Mouse (Mus musculus) embryonic fibroblast, embryonic 13.5 days (primary cell): Measurements from ENCODE around the gene Nmnat2.

Experiments
- CTCF ChIP-seq: IDR thresholded peaks from 2 replicates; pipeline ENCODE4 v1.5.1; 2011; ENCODE audit warnings: mild to moderate bottlenecking, control low read depth, low read length, moderate library complexity, borderline replicate concordance; ENCODE audit not compliant: insufficient read depth
- POLR2A ChIP-seq: IDR thresholded peaks from 2 replicates; pipeline ENCODE4 v1.6.1; 2011; ENCODE audit warnings: low read depth, mild to moderate bottlenecking, control low read depth, low read length, moderate library complexity

- TF ChIP-seq CTCF (no peak), POLR2A (no peak)
Observed at GRCm38 (mm10) chr1:152933962-152934361, 20.8 kb upstream of the Nmnat2 start.
